Mouse (Mus musculus): Measurements from ENCODE around the gene Fabp2.

DNA sequence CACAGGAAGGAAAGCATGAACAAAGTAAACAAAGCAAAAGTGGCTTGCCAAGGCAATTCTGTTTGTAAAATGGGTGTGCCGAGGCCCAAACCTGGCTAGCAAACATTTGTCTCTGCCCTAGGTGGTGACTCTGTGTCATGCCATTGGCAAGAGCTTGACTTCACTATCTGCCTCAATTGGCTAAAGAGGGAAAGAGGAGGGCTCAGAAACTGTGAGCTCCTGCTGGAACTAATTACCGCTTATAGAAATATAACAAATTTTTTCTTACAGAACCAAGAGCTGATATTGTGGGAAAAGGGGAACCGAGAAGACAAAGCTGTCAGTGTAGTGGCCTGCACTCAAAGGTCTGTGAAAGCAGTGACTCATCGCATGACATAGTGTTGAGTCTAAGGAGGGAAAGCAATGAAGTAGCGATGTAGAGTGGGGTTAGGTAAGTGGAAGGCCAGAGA lies 6.5 kb upstream of the Fabp2 start:
- TF ChIP-seq CTCF (IDR thresholded peaks at IDR 0.05; ENCODE audit: low read depth) (no peak), EP300 (IDR thresholded peaks at IDR 0.05; ENCODE audit: low read depth) (no peak)
